Mouse (Mus musculus): Measurements from ENCODE around the gene Dennd4b. TPM values are rescaled to one million over a fixed set of nuclear protein-coding genes. Genes with fewer than 3 reads are reported as not detected.
A peak's percentile ranks its signal among the peaks of the same experiment; 100 is the strongest.

Gene Dennd4b
- 8.1 and 10.2 TPM in 2 replicates for polyA plus RNA-seq (2015; fragmentation: Nextera tagmentation; extraction: Ambion mirVana)

DNA sequence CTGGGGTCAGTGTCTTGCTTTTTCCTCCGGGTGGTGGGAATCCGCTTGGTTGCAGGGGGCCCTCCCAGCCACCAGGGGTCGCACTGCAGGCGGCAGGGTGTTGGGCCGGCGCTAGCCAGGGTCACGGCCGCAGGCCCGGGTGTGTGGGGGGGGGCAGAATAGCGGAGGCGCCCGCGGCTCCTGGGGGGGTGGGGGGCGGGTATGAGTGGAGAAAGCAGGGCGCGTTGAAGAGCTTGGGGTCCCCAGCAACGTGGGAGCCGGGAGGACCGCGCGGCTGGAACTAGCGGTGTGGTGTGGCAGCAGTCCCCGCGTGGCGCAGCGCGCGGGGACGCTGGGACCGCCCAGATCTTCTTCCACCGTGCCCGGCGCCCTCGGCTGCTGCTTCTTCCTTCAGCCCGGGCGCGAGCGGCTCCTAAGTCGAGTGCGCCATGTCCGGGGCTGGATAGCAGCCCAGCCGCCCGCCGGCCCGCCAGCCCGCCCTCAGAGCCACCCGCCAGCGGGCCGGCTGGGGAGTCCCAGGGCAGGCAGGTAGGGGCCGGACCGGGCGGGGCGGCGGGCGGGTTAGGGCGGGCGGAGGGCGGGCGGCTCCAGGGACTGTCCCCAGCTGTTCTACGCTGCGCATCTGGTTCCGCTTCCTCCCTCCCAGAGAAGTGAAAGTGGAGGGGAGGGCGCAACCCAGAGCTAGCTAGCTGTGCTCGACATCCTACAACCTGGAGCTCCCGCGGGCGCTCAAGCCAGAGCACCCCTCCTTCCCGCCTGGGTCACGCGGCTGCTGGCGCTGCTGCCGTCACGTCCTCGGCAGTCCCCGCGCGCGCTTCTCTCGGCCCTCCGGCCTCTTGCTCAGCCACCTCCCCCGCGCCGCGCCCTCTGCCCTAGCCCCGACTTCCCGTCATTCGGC, at the start of gene Dennd4b:
Dennd4b (plus strand) TSS at position 152 of the 898 bp plus-strand sequence.
- H3K36me3 ChIP-seq (ENCODE audit: control insufficient read depth, insufficient read depth, low read length): peaks cover 29% of the 10 kb centered on the region
- H3K4me3 ChIP-seq (ENCODE audit: low read length): peak within 1 kb of the TSS; percentile 96
- H3K9ac ChIP-seq (ENCODE audit: low read depth, low read length): peak within 1 kb of the TSS; percentile 99
- no peaks in the 10 kb centered on the region for H3K9me3 ChIP-seq (ENCODE audit: control insufficient read depth, low read length)
- H3K27ac ChIP-seq (ENCODE audit: low read depth, low read length): peak within 1 kb of the TSS; percentile 97
- no peaks in the 10 kb centered on the region for H3K27me3 ChIP-seq (replicated peaks; ENCODE audit: control insufficient read depth, insufficient read depth, low read length)
- peak; percentile 86 for ATAC-seq
- WGBS: under 1% methylated on average over 53 of the region's 87 CpGs
- H3K4me1 ChIP-seq (ENCODE audit: control insufficient read depth, insufficient read depth, low read depth, low read length): peaks cover 10% of the 10 kb centered on the region
- peak within 1 kb of the TSS; percentile 76 for H3K4me2 ChIP-seq (ENCODE audit: low read length)

DNA sequence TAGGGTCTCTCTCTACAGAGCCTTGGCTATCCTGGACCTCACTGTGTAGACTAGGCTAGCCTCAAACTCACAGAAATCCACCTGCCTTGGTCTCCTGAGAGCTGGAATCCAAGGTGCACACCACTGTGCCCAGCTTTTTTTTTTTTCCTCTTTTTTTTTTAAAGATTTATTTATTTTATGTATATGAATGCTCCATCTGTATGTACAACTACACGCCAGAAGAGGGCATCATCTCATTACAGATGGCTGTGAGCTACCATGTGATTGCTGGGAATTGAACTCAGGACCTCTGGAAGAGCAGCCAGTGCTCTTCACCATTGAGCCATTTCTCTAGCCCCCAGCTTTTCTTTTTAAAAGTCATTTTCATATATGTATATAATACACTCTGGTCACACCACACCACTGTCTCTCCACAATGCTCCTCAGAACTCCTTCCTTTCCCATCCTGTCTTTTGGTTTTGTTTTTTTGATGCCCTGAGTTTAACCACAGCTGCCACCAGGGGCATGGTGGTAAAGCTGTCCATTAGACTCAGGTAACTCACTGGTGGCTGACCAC, 49.1 kb upstream of the Dennd4b start:
- H3K4me2 ChIP-seq (ENCODE audit: low read length): no peak overlapping the region
- H3K4me1 ChIP-seq (ENCODE audit: control insufficient read depth, insufficient read depth, low read depth, low read length): peaks cover 29% of the 10 kb centered on the region
- no peak for ATAC-seq
- H3K27ac ChIP-seq (ENCODE audit: low read depth, low read length): no peak overlapping the region
- H3K36me3 ChIP-seq (ENCODE audit: control insufficient read depth, insufficient read depth, low read length): peaks cover 3% of the 10 kb centered on the region; the same call in 1 of the 2 replicates
- H3K9ac ChIP-seq (ENCODE audit: low read depth, low read length): no peak overlapping the region
- no peaks in the 10 kb centered on the region for H3K9me3 ChIP-seq (ENCODE audit: control insufficient read depth, low read length)
- H3K27me3 ChIP-seq (replicated peaks; ENCODE audit: control insufficient read depth, insufficient read depth, low read length): no peaks in the 10 kb centered on the region
- no peak overlapping the region for H3K4me3 ChIP-seq (ENCODE audit: low read length)
- 48% methylated on average over 1 of the region's 1 CpGs for WGBS

DNA sequence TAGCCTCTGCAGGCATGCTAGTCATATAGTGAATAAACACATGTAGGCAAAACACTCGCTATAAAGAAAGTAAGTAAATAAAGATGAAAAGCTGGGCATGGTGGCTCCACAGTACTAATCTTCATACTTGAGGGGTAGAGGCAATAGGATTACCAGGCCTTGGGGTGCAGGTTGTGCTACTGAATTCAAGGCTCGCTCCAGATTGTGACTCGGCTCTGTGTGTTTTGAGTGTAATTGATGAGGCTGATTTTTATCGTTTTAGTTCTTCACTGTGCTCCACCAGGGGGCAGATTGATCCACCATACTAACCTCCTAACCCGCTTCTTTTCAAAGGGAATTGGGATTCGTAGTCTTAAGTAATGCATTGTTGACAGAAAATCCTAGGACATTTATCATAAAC, 44.9 kb upstream of the Dennd4b start:
- Histone ChIP-seq H3K4me1 (ENCODE audit: control insufficient read depth, insufficient read depth, low read depth, low read length) (peaks cover 8% of the 10 kb centered on the region), H3K27me3 (replicated peaks; ENCODE audit: control insufficient read depth, insufficient read depth, low read length) (no peaks in the 10 kb centered on the region), H3K4me3 (ENCODE audit: low read length) (peak overlapping the region; percentile 44), H3K27ac (ENCODE audit: low read depth, low read length) (no peak overlapping the region; the same call in 1 of the 2 replicates), H3K4me2 (ENCODE audit: low read length) (peak overlapping the region; percentile 80), H3K9me3 (ENCODE audit: control insufficient read depth, low read length) (no peaks in the 10 kb centered on the region), H3K36me3 (ENCODE audit: control insufficient read depth, insufficient read depth, low read length) (no peaks in the 10 kb centered on the region), H3K9ac (ENCODE audit: low read depth, low read length) (peak overlapping the region; percentile 61)
- ATAC-seq: peak; percentile 53
- 14% methylated on average over 6 of the region's 6 CpGs for WGBS

DNA sequence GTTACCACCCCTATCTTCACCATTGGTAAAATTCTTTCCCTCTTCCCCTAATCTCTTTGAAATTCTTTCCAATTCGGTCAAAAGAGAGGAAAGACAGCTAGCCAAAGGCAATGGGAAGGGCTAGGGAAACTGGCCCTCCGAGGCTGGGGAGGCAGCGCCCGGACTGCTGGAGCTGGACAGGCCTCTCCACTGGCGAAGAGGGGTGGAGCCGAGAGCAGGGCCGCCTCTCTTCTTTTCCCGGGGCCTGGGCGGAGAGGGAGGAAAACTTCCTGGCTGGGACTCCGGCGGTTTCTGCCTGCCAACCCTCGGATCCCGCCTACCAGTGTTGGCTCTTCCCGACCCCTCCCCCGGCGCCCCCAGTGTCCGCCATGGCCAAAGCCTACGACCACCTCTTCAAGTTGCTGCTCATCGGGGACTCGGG, 44.4 kb upstream of the Dennd4b start:
- ATAC-seq: peak; percentile 84
- Histone ChIP-seq H3K4me3 (ENCODE audit: low read length) (peak overlapping the region; percentile 44), H3K4me2 (ENCODE audit: low read length) (peak overlapping the region; percentile 80), H3K36me3 (ENCODE audit: control insufficient read depth, insufficient read depth, low read length) (no peaks in the 10 kb centered on the region), H3K9ac (ENCODE audit: low read depth, low read length) (peak overlapping the region; percentile 61), H3K4me1 (ENCODE audit: control insufficient read depth, insufficient read depth, low read depth, low read length) (peaks cover 8% of the 10 kb centered on the region), H3K9me3 (ENCODE audit: control insufficient read depth, low read length) (no peaks in the 10 kb centered on the region), H3K27me3 (replicated peaks; ENCODE audit: control insufficient read depth, insufficient read depth, low read length) (no peaks in the 10 kb centered on the region), H3K27ac (ENCODE audit: low read depth, low read length) (peak overlapping the region; percentile 63)
- WGBS: under 1% methylated on average over 19 of the region's 20 CpGs

DNA sequence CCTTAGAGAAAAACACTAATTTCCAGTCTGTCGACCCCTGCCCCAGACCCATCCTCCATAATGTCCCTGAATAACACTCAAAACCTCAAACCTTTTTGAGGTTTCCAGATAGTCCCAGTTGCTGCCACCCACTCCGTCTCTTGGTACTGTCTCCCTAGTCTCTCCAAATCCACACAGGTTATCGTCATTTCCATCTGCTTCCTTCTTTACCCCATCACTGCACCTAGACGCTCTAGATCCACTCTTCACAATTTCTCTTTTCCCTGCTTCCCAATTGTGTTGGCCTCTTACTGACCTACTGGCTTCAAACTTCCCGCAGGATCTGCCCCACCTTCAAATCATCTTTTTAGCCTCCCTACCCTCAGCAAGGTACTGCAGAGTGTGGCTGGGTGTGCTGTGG, 43.9 kb upstream of the Dennd4b start:
- Histone ChIP-seq H3K27ac (ENCODE audit: low read depth, low read length) (no peak overlapping the region; the same call in 1 of the 2 replicates), H3K4me2 (ENCODE audit: low read length) (peak overlapping the region; percentile 80), H3K4me1 (ENCODE audit: control insufficient read depth, insufficient read depth, low read depth, low read length) (peaks cover 8% of the 10 kb centered on the region), H3K9ac (ENCODE audit: low read depth, low read length) (peak overlapping the region; percentile 61), H3K27me3 (replicated peaks; ENCODE audit: control insufficient read depth, insufficient read depth, low read length) (no peaks in the 10 kb centered on the region), H3K9me3 (ENCODE audit: control insufficient read depth, low read length) (no peaks in the 10 kb centered on the region), H3K36me3 (ENCODE audit: control insufficient read depth, insufficient read depth, low read length) (no peaks in the 10 kb centered on the region), H3K4me3 (ENCODE audit: low read length) (peak overlapping the region; percentile 44)
- 35% methylated on average over 5 of the region's 5 CpGs for WGBS
- ATAC-seq: no peak

DNA sequence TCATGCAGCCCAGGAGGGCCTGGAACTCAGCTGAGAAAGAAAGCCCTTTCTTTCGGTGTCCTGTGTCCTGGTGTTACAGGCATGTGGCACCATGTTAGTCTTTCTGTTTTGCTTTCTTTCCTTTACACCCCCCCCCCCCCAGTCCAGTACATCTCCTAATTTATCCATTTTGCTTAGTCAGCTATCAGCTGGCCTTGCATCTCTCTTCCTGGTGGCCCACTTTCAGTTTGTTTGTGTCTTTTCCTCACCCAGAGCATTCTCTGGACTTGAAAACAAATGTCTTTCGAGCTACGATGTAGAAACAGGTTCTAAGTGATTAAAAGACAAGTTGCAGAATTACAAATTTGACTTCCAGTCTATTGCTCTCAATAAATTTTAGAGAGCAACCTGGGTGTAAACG, 42.5 kb upstream of the Dennd4b start:
- H3K27ac ChIP-seq (ENCODE audit: low read depth, low read length): no peak overlapping the region
- no peak overlapping the region for H3K4me3 ChIP-seq (ENCODE audit: low read length)
- H3K4me1 ChIP-seq (ENCODE audit: control insufficient read depth, insufficient read depth, low read depth, low read length): peaks cover 8% of the 10 kb centered on the region
- no peak for ATAC-seq
- WGBS: 91% methylated on average over 4 of the region's 4 CpGs
- no peak overlapping the region for H3K9ac ChIP-seq (ENCODE audit: low read depth, low read length)
- no peaks in the 10 kb centered on the region for H3K36me3 ChIP-seq (ENCODE audit: control insufficient read depth, insufficient read depth, low read length)
- no peaks in the 10 kb centered on the region for H3K27me3 ChIP-seq (replicated peaks; ENCODE audit: control insufficient read depth, insufficient read depth, low read length)
- H3K4me2 ChIP-seq (ENCODE audit: low read length): no peak overlapping the region
- H3K9me3 ChIP-seq (ENCODE audit: control insufficient read depth, low read length): no peaks in the 10 kb centered on the region

DNA sequence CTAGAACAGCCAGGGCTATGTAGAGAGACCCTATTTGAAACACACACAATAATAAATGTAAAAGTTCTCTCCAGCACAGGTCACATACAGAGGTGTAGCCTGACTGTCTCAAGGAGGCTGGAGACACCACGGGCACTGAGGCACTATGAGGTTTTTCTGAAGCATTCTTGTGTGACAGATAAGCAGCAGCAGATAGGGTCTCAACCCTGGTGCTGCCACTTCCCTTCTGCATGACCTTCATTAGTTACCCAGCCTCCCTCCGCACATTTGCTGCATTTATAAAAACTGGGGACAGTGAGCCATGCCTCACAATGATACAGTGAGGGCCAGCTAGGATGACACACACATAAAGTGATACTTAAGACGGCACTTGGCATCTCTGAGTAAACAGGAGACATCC, 42.0 kb upstream of the Dennd4b start:
- H3K36me3 ChIP-seq (ENCODE audit: control insufficient read depth, insufficient read depth, low read length): no peaks in the 10 kb centered on the region
- H3K9ac ChIP-seq (ENCODE audit: low read depth, low read length): no peak overlapping the region
- WGBS: 78% methylated on average over 3 of the region's 3 CpGs
- H3K4me1 ChIP-seq (ENCODE audit: control insufficient read depth, insufficient read depth, low read depth, low read length): peaks cover 8% of the 10 kb centered on the region
- no peak for ATAC-seq
- H3K27ac ChIP-seq (ENCODE audit: low read depth, low read length): no peak overlapping the region
- H3K27me3 ChIP-seq (replicated peaks; ENCODE audit: control insufficient read depth, insufficient read depth, low read length): no peaks in the 10 kb centered on the region
- no peak overlapping the region for H3K4me2 ChIP-seq (ENCODE audit: low read length)
- H3K4me3 ChIP-seq (ENCODE audit: low read length): no peak overlapping the region
- no peaks in the 10 kb centered on the region for H3K9me3 ChIP-seq (ENCODE audit: control insufficient read depth, low read length)

DNA sequence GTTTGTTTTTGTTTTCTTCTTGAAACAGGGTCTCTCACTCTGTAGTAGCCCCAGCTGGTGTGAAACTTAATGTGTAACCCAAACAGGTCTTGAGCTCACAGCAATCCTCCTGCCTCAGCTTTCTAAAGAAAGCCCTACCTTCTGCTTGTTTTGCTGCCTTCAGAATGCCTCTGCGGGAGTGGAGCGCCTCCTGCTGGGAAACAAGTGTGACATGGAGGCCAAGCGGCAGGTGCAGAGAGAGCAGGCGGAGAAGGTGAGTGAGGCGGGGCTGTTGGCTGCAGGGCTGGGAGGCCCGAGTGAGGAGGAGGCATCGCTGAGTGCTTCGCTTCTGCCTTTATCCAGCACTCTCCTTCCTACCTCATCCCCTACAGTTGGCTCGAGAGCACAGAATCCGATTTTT, 40.7 kb upstream of the Dennd4b start:
- Histone ChIP-seq H3K27me3 (replicated peaks; ENCODE audit: control insufficient read depth, insufficient read depth, low read length) (no peaks in the 10 kb centered on the region), H3K4me3 (ENCODE audit: low read length) (no peak overlapping the region), H3K36me3 (ENCODE audit: control insufficient read depth, insufficient read depth, low read length) (no peaks in the 10 kb centered on the region), H3K4me1 (ENCODE audit: control insufficient read depth, insufficient read depth, low read depth, low read length) (peaks cover 8% of the 10 kb centered on the region), H3K9ac (ENCODE audit: low read depth, low read length) (no peak overlapping the region), H3K4me2 (ENCODE audit: low read length) (no peak overlapping the region), H3K9me3 (ENCODE audit: control insufficient read depth, low read length) (no peaks in the 10 kb centered on the region), H3K27ac (ENCODE audit: low read depth, low read length) (no peak overlapping the region)
- no peak for ATAC-seq
- whole genome bisulfite sequencing: 88% methylated on average over 10 of the region's 10 CpGs

DNA sequence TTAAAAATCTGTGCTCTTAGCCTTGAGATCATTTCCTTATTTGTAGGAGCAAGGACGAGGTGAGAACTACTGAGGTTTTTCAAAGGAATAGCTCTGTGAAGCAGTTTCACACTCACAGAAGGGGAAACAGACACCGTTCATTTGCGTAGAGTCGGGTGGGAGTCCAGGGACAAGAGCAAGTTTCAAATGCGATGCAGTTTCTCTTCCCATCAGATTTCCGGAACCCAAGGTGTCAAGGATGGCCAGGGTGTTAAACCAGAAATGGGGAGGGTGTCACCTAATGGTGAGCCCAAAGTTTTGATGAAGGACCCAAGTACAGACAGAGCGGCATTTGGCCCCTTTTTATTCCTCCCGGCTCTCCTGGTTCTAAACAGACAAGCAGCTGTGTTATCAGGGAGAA, 33.9 kb upstream of the Dennd4b start:
- Histone ChIP-seq H3K9ac (ENCODE audit: low read depth, low read length) (peak overlapping the region; percentile 63), H3K9me3 (ENCODE audit: control insufficient read depth, low read length) (no peaks in the 10 kb centered on the region), H3K4me3 (ENCODE audit: low read length) (peak overlapping the region; percentile 79), H3K36me3 (ENCODE audit: control insufficient read depth, insufficient read depth, low read length) (0 out of 2 replicates have a peak, but pooled peaks cover 5% of the 10 kb centered on the region), H3K27ac (ENCODE audit: low read depth, low read length) (peak overlapping the region; percentile 71), H3K4me2 (ENCODE audit: low read length) (peak overlapping the region; percentile 87), H3K4me1 (ENCODE audit: control insufficient read depth, insufficient read depth, low read depth, low read length) (peaks cover 12% of the 10 kb centered on the region), H3K27me3 (replicated peaks; ENCODE audit: control insufficient read depth, insufficient read depth, low read length) (no peaks in the 10 kb centered on the region)
- WGBS: 18% methylated on average over 8 of the region's 8 CpGs
- no peak for ATAC-seq
